Mouse (Mus musculus) mesoderm, embryonic 11.5 days (tissue): ENCODE data around the gene Rnf207.

Experiments used
- DNase-seq: peaks from one replicate; pipeline ENCODE4 v3.0.0-alpha.2; 2012; ENCODE audit warnings: low read depth, low spot score

The Rnf207 gene

GRCm38 (mm10) chr4:152328691-152329090 lies 9.9 kb upstream of the Rnf207 start:
- DNase-seq: peak; percentile 49

DNA sequence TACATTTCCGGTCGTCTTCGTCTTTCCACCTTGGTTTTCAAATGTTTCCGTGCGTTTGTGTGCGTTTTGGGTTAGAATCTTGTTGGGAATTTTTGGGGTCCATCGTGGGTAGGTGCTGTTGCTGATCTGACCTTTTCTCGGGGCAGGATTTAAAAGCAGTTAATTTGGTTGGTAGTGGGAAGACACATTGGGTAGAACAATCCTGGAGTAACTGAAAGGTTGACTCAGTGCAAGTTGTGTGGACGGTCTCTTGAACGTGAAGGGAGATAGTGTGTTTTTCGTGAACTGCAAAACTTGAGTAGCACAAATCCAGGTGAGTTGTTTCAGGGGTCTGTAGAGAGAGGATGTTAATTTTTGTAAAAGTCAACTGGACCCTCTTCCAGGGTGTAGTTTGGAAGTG lies 7.8 kb upstream of the Rnf207 start:
- DNase-seq: no peak

DNA sequence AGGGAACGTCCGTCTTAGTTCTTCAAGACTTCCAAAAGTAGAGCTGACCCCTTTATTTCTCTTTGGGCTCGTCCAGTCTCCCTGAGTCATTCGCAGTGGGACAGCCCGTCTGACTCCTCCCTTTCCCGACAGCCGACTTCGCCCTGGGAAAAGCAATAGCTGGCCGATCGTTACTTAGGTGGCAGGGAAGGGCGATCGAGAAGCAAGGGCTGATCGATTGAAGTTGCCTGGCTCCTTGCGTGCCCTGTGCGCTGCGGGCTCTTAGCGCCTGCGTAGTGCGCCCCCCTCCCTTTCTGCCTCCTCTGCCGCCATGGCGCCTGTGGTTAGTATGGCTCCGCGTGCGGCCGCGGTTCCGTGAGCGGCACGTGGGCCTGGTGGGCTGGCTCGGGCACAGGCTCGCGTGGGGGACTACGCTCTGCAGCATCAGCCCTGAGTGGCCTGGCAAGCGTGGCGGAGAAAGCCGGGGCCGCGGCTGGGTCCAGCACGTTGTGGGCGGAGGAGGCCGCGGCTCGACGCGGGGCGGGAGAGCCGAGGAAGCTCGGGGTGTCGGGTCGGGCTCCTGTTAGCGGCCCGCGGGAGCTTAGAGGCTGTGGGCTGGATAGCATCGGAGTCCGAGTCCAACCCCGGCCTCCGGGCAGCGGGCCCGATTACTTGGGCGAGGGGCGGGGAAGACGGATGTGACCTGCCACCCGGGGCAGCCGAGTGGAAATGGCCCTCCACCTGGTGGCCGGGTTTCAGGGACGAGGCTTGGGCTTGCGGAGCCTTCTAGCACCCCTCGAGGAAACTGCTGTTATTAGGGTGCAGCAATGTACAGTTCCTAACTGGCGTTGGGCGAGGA lies 7.0 kb upstream of the Rnf207 start, which contains the start of gene Rpl22:
TSS of gene Rpl22 (plus strand) at position 169 of the 838 bp plus-strand sequence.
- DNase-seq: peak; percentile 98

- DNase-seq: no peak
Measured at GRCm38 (mm10) chr4:152324641-152325562, 6.1 kb upstream of the Rnf207 start.

GRCm38 (mm10) chr4:152321464-152321863 lies 2.7 kb upstream of the Rnf207 start:
- no peak for DNase-seq

- no peak for DNase-seq
Measured at GRCm38 (mm10) chr4:152317631-152318033, 1.2 kb downstream of the Rnf207 start.

DNA sequence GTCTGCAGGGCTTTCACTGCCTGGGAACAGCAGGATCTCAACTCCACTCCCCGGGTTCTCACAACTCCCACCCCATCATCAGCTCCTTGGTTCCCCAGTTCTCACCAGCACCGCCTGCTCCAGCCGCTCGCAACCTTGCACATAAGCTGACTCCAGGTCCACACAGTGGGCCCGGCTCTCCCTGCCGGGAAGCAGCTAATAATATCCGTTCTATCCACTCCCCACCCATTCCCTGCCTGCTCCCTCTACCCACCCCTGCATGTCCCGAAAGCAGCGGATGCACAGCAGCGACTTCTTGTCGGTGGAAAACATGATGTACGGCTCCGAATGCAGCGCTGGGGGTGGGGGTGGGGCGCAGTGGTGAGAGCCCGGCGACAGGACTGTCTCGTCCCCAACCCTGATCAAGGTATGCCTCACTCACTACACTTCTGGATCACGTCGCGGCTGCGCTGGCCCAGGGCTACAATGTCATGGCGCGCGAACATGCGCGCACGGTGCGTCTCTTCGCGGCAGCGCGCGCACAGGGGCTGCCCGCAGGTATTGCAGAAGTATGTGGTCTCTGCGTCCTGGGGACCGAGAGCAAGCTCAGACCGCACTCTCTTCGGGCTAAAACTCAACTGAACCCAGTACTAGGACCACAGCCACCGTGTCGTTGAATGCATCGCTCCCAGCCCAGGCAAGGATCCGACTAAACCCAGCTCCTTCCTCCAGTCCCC lies 3.1 kb downstream of the Rnf207 start:
- no peak for DNase-seq

DNA sequence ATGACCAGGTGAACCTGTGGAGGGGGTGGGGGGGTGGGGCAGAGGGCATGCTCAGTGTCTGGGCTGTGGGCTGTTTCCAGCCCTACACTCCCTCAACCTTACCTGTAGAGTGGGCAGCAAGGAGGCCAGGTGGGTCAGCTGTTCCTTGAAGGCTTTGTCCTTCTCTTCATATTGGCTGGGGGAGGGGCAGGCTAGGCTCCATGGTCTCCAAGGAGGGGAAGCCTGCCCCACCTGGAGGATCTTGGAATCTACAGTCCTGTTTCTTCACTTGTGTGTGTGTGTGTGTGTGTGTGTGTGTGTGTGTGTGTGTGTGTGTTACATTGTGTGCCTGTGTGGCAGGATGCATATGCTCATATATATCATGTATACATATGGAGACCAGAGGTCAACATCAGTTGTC lies 4.9 kb downstream of the Rnf207 start:
- no peak for DNase-seq

DNA sequence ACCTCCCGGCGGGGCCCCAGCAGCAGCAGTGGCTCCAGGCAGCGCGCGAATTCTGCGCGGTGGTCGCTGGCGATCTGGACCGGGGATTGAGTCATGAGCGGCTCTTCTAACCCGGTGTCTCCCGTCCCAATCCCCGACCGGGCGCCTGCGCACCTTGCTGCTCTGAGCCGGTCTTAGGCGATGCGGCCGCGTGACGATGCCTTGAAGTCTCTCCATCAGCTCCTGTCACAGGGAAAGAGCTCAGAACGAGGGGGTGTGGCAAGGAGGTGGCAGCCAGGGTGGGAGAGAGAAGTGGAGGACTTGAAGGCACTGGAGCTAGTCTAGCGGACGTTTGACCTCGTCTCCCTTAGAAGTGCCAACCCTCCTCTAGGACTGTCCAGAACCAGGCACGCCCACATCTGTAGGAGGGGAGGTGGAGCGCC lies 5.6 kb downstream of the Rnf207 start:
- no peak for DNase-seq

- no peak for DNase-seq
Measured at GRCm38 (mm10) chr4:152312186-152312585, 6.6 kb downstream of the Rnf207 start.

- no peak for DNase-seq
Measured at GRCm38 (mm10) chr4:152307542-152307941, 11.3 kb downstream of the Rnf207 start.

DNA sequence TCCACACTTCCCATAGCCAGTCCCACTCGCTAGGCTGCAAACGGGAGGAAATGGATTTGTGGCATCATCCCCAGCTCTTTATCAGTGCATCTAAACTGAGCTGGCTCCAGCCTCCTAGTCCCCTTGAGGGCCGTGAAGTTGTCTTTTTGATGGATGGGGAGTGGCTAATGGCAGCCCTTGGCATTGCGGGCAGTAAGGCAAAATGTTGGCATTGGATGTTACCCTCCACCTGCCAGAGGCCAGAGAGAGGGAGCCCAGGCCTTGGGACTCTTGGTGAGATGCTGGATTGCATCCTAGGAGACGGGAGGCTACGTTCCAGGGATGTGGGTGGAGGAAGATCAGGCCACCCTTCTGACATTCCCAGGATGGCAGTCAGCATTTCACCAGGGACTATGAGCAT lies 12.8 kb downstream of the Rnf207 start:
- DNase-seq: no peak

DNA sequence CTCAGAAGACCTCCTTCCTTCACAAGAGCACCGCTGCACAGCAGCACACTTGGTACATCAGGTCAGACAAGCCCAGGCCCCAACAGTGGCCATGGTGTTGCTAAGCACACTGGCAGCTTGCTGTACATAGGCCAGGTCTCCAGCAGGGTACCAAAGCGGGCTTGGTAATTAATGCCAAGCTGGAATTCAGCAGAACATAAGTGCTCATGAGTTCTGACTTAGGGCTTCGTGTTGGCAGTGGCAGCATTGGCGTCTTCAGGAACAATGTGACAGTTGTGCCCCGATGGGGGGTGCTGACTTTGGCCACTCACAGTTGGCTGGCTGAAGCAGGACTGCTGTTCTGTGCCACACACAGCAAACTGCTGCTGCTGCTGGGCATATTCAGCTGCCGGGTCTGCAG lies 14.1 kb downstream of the Rnf207 start:
- no peak for DNase-seq

- no peak for DNase-seq
Measured at GRCm38 (mm10) chr4:152303172-152303571, 15.6 kb downstream of the Rnf207 start.

DNA sequence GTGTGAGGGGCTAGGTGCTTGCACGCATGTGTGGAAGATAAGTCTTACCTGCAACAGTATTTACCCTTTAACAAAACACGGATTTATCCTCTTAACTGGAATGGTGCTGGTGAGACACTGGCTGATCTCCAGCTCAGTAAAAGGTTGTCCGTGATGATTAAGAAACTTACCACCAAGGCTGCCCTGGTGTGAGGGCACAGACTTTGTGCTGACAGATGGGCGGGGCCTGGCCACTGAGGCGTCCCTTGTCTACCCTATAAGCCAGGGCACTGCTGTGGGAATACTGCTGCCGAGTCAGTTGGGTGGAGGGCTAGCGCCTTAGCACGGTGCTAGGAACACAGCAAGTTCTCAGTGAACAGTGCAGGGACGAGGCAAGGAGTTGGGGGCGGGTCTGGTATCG lies 16.8 kb downstream of the Rnf207 start:
- DNase-seq: no peak

DNA sequence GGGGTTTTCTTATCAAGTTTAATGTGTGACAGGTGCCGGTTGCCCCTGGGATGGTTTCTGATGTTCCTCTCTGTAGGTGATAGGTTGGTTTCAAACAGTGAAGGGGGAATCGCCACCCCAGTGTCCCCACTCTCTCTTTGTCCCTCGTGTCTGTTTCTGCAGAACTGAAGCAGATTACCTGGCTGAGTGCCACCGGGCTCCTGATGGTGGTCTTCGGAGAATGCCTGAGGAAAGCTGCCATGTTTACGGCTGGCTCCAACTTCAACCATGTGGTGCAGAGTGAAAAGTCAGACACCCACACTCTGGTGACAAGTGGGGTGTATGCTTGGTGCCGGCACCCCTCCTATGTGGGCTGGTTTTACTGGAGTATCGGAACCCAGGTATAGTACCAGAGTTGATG lies 18.4 kb downstream of the Rnf207 start:
- no peak for DNase-seq

GRCm38 (mm10) chr4:152298836-152299235 lies 20.0 kb downstream of the Rnf207 start:
- DNase-seq: no peak

- DNase-seq: peak; percentile 99
Measured at GRCm38 (mm10) chr4:152296874-152297861, 21.6 kb downstream of the Rnf207 start, which contains the start of gene Icmt. Icmt (plus strand) TSS chr4:152297227.

- no peak for DNase-seq
Measured at GRCm38 (mm10) chr4:152296371-152296770, 22.4 kb downstream of the Rnf207 start.

GRCm38 (mm10) chr4:152295916-152296315 lies 22.9 kb downstream of the Rnf207 start:
- DNase-seq: no peak
